Mouse (Mus musculus) neural tube, embryonic 12.5 days (tissue): ENCODE measurements at regions not wholly inside any gene's neighbourhood (a gene's known extent, or its start where the extent isn't known, plus 50 kb on each side); places are given as distances from the start of the nearest gene placed in this dataset.

ENCODE experiments used
- ATAC-seq: fragments of 200-750 bp; cut with Nextera tagmentation; 2 replicates; pipeline ENCODE4 v1.8.0; 2017; ENCODE audit warnings: low read depth, mild to moderate bottlenecking, moderate TSS enrichment, moderate library complexity; ENCODE audit not compliant: low FRiP score
- H3K27ac ChIP-seq: fragments of 300-500 bp; sonication (generic); 2 replicates; pipeline ENCODE4 v1.5.1; 2016
- H3K27me3 ChIP-seq: fragments of 300-500 bp; sonication (generic); replicated peaks from 2 replicates; pipeline ENCODE4 v1.6.1; 2016; ENCODE audit warnings: mild to moderate bottlenecking
- H3K36me3 ChIP-seq: fragments of 300-500 bp; sonication (generic); 2 replicates; pipeline ENCODE4 v1.6.1; 2016; ENCODE audit warnings: mild to moderate bottlenecking
- H3K4me1 ChIP-seq: fragments of 300-500 bp; sonication (generic); 2 replicates; pipeline ENCODE4 v1.6.1; 2016
- H3K4me2 ChIP-seq: fragments of 300-500 bp; sonication (generic); replicated peaks from 2 replicates; pipeline ENCODE4 v1.6.1; 2016; ENCODE audit warnings: mild to moderate bottlenecking
- H3K4me3 ChIP-seq: fragments of 300-500 bp; sonication (generic); 2 replicates; pipeline ENCODE4 v1.5.1; 2016
- H3K9ac ChIP-seq: fragments of 300-500 bp; sonication (generic); 2 replicates; pipeline ENCODE4 v1.6.1; 2016; ENCODE audit warnings: mild to moderate bottlenecking
- H3K9me3 ChIP-seq: fragments of 300-500 bp; sonication (generic); 2 replicates; pipeline ENCODE4 v1.6.1; 2016; ENCODE audit warnings: mild to moderate bottlenecking
- WGBS: fragments of 180-500 bp; shearing (Covaris S2); methylation state at CpG from one replicate; pipeline ENCODE4 v1.1.7; 2016; 5-methylcytosine and 5-hydroxymethylcytosine counted together

GRCm38 (mm10) chr1:88568447-88569053 is 58.7 kb upstream of the Glrp1 start:
- WGBS = 74% methylated on average over 6 of the region's 6 CpGs
- ATAC-seq = no peak
- Histone ChIP-seq H3K27ac (no peak overlapping the region), H3K4me1 (no peaks in the 10 kb centered on the region), H3K9me3 (no peaks in the 10 kb centered on the region), H3K9ac (no peak overlapping the region), H3K27me3 (no peaks in the 10 kb centered on the region), H3K4me2 (no peak overlapping the region), H3K36me3 (no peaks in the 10 kb centered on the region), H3K4me3 (no peak overlapping the region)

DNA sequence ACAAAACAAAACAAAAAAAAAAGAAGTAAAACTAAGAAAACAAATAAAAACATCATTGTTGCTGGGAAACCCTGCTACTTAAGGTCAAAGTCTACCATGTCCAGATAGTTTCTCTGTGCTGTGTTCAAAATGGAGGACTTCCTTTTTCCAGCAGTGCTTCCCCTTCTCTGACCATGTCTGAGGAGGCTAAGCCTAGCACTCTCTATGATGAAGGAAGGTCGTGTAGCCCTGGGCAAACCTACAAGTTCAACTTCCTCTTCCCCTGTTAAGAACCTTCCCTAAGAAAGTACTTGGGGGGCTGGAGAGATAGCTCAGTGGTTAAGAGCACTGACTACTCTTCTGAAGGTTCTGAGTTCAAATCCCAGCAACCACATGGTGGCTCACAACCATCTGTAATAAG is 57.3 kb upstream of the Glrp1 start:
- Histone ChIP-seq H3K36me3 (no peaks in the 10 kb centered on the region), H3K9ac (no peak overlapping the region), H3K4me3 (no peak overlapping the region), H3K27me3 (no peaks in the 10 kb centered on the region), H3K9me3 (no peaks in the 10 kb centered on the region), H3K4me1 (no peaks in the 10 kb centered on the region), H3K27ac (no peak overlapping the region), H3K4me2 (no peak overlapping the region)
- no peak for ATAC-seq
- 84% methylated on average over 1 of the region's 1 CpGs for WGBS

GRCm38 (mm10) chr1:88566426-88566825 is 56.6 kb upstream of the Glrp1 start:
- no peak overlapping the region for H3K4me2 ChIP-seq
- no peaks in the 10 kb centered on the region for H3K27me3 ChIP-seq
- no peak overlapping the region for H3K9ac ChIP-seq
- no peaks in the 10 kb centered on the region for H3K9me3 ChIP-seq
- H3K27ac ChIP-seq = no peak overlapping the region
- no peak overlapping the region for H3K4me3 ChIP-seq
- no peaks in the 10 kb centered on the region for H3K36me3 ChIP-seq
- H3K4me1 ChIP-seq = no peaks in the 10 kb centered on the region
- no peak for ATAC-seq

GRCm38 (mm10) chr1:88564825-88565224 is 55.0 kb upstream of the Glrp1 start:
- H3K4me3 ChIP-seq = no peak overlapping the region
- H3K27ac ChIP-seq = no peak overlapping the region
- H3K9ac ChIP-seq = no peak overlapping the region
- no peak overlapping the region for H3K4me2 ChIP-seq
- no peaks in the 10 kb centered on the region for H3K36me3 ChIP-seq
- no peaks in the 10 kb centered on the region for H3K27me3 ChIP-seq
- ATAC-seq = no peak
- WGBS = 86% methylated on average over 4 of the region's 4 CpGs
- no peaks in the 10 kb centered on the region for H3K9me3 ChIP-seq
- H3K4me1 ChIP-seq = no peaks in the 10 kb centered on the region

- WGBS = 27% methylated on average over 3 of the region's 3 CpGs
- ATAC-seq = peak; percentile 70
- Histone ChIP-seq H3K36me3 (no peaks in the 10 kb centered on the region), H3K9me3 (no peaks in the 10 kb centered on the region), H3K4me2 (no peak overlapping the region), H3K4me3 (no peak overlapping the region), H3K9ac (no peak overlapping the region), H3K27me3 (no peaks in the 10 kb centered on the region), H3K4me1 (no peaks in the 10 kb centered on the region), H3K27ac (no peak overlapping the region)
Observed at GRCm38 (mm10) chr1:88562361-88562760, 52.5 kb upstream of the Glrp1 start.

- H3K9ac ChIP-seq = no peak overlapping the region
- H3K4me2 ChIP-seq = no peak overlapping the region
- 69% methylated on average over 8 of the region's 8 CpGs for WGBS
- no peaks in the 10 kb centered on the region for H3K9me3 ChIP-seq
- no peak for ATAC-seq
- H3K27ac ChIP-seq = no peak overlapping the region
- H3K4me3 ChIP-seq = no peak overlapping the region
- no peaks in the 10 kb centered on the region for H3K4me1 ChIP-seq
- H3K27me3 ChIP-seq = no peaks in the 10 kb centered on the region
- no peaks in the 10 kb centered on the region for H3K36me3 ChIP-seq
Observed at GRCm38 (mm10) chr1:88560771-88561170, 50.9 kb upstream of the Glrp1 start.
